Mouse (Mus musculus) G1E (cell line): ENCODE data around the gene Plcl2.

Experiments used
- CTCF ChIP-seq: IDR thresholded peaks from 2 replicates; pipeline ENCODE4 v1.5.1; 2012; ENCODE audit warnings: low read depth, low read length, inconsistent platforms, mixed read lengths
- GATA1 ChIP-seq: IDR thresholded peaks from 2 replicates; pipeline ENCODE4 v1.6.1; 2012; ENCODE audit warnings: borderline replicate concordance, low read length, inconsistent platforms, mixed read lengths
- GATA2 ChIP-seq: IDR thresholded peaks from 2 replicates; pipeline ENCODE4 v1.6.1; 2012; ENCODE audit warnings: low read depth, low read length, inconsistent platforms, borderline replicate concordance
- POLR2AphosphoS5 ChIP-seq: IDR thresholded peaks from 2 replicates; pipeline ENCODE4 v1.6.1; 2012; ENCODE audit warnings: low read depth, low read length, inconsistent platforms; ENCODE audit not compliant: insufficient replicate concordance
- TAL1 ChIP-seq: conservative IDR thresholded peaks from 2 replicates; pipeline ENCODE4 v1.6.1; 2012; ENCODE audit warnings: low read depth, low read length, inconsistent platforms, mixed read lengths

DNA sequence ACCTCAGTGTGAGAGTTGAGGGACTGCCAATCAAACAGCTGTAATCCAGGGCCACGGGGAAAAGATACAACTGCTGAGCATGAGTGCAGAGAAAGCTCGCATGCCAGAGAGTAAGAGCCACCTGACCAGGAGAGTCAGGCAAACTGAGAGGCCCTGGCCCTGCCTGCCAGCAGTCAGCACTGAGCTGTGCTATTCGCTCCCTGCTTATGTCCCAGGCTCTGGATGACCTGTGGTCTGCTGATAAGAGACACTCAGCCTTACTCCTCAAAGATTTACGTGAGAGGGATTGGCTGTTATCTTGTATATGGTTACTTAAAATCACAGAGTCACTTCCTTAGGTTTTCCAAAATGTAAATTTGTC lies 146.2 kb downstream of the Plcl2 start:
- TF ChIP-seq CTCF: no peak
- no peak for TF ChIP-seq GATA1
- no peak for TF ChIP-seq GATA2
- TF ChIP-seq TAL1: no peak
- no peak for TF ChIP-seq POLR2AphosphoS5
